Mouse (Mus musculus): ENCODE results near the gene Klhl32. TPM values are rescaled to one million over a fixed set of nuclear protein-coding genes. Genes with fewer than 3 reads are reported as not detected.
"Not testable (repeated sequence)": the region's sequence is repeated elsewhere in the genome, so short reads cannot be mapped to it uniquely, and the experiment has no call there.

The Klhl32 gene
- 1 to 10 TPM; 1.6 to 2.0 TPM for total RNA-seq (2021)

DNA sequence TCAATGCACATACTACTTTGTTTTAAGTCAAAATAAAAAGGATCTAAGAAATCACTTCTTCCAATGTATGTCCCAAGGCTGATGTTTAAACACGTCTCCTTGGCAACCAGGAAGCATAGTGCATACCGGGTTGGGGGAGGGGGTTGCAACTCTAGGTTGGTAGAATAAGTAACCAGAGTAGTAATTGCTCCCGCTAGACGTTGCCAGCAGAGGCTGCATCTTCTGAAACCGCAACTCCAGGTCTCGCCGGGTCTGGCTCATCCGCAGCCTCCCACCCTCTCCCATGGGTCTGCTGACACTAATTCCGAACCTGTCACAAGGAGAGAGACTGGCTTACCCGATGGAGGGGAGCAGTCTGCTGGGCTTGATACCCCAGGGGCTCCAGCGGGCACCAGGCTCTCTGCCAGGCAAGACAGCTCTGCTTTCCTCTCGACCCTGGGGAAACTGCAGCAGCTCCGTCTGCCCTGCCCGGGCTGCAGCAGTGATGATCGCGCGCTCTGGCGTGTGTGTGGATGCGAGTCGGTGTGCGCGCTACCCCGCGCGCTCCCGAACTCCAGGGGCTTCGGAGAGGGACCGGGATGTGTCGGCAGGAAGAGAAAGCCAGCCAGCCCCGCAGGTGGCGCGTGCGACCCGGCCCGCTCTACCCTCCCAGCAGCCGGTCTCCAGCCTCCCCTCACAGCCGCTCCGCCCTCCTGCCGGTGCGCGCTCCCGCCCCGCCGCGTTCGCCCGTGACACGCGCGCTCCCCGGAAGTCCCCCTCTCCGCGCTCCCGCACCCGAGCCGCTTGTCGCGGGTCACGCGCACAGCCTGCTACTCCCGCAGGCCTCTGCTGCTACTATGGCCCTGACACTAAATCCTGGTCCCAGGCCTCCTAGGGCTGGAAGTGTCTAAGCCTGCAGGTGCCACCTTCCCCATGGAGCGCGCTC, at the start of gene Klhl32:
Gene Klhl32, minus strand, starts transcription at position 724 of the 925 bp plus-strand sequence.
- DNase-seq = peak; percentile 73

GRCm38 (mm10) chr4:24899146-24899545, 48.2 kb upstream of the Klhl32 start:
- no peak for DNase-seq

DNA sequence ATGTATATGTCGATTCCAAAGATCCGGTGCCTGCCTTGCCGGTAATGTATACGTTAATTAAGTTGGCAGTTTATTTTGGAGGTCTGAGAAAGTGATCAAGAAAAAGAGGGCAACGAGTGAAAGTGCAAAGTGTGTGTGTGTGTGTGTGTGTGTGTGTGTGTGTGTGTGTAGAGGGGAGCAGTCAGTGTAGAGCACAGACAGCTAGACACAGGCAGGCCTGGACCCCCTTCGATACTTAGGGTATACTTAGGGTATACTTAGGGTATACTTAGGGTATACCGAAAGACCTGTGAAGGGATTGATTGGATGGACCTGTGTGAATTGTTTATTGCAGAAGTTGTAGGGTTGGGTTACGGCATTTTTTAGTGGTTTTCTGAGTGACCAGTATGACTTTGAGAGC, 47.7 kb upstream of the Klhl32 start:
- no peak for DNase-seq

GRCm38 (mm10) chr4:24897851-24898515, 47.1 kb upstream of the Klhl32 start, which contains the start of gene Ndufaf4:
TSS of gene Ndufaf4 (plus strand) at chr4:24898083.
- DNase-seq = peak; percentile 99

DNA sequence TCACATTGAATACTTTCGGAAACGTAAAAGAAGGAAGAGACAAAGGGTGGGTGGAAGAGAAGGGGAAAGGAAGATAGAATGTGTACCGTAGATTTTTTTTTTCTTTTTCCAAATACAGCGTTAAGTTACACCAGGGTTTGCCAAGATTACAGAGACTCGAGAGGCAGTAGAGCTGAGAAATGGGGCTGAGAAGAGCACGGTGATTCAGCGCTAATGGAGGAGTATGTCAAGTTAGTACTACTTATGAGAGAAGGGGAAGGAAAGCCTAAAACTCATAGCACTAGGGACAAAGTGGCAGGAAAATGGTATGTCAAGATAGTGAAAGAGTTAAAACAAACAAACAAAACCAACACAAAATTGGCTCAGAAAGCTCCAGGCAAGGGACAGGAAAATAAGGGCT, 46.4 kb upstream of the Klhl32 start:
- no peak for DNase-seq

GRCm38 (mm10) chr4:24896829-24897228, 45.9 kb upstream of the Klhl32 start:
- DNase-seq = peak; percentile 12

GRCm38 (mm10) chr4:24894625-24895024, 43.7 kb upstream of the Klhl32 start:
- DNase-seq = no peak

DNA sequence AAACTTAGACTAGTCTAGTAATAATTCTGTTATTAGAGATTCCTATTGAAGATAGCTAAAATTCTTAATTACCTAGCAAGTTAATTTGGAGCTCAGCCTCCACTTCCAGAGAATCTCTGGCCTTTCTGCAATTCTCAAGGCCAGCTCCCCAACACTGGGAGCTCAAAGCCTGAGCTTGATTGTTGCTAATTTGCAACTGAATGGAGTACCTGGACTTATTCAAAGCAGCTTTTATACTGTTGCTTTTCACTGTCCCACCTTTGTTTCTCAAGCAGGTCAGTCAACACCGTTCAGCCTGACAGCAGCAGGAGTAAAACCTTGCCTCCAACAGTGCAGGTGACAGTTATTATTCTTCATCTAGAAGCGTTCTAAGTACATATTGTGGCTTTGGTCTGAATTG, 41.4 kb upstream of the Klhl32 start:
- DNase-seq = not testable (repeated sequence)

DNA sequence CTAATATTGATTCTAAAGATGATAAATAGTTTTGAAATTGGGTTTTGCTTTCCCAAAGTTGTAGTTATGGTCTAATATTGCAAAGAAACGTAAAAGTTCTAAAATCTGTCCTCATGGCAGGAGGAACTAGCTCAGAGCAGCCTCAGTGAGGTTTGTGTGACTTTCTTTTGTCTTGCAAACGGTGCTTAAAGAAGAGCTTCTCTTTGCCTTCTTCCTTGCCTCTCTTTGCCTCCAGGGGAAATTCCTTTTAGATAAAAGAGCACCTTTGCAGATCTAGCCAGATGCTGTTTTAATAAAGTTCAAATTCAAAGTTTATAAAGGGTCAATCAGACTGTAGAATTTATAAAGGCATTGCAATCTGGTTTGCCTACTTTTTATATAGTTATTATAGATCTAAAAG, 38.5 kb upstream of the Klhl32 start:
- DNase-seq = not testable (repeated sequence)

DNA sequence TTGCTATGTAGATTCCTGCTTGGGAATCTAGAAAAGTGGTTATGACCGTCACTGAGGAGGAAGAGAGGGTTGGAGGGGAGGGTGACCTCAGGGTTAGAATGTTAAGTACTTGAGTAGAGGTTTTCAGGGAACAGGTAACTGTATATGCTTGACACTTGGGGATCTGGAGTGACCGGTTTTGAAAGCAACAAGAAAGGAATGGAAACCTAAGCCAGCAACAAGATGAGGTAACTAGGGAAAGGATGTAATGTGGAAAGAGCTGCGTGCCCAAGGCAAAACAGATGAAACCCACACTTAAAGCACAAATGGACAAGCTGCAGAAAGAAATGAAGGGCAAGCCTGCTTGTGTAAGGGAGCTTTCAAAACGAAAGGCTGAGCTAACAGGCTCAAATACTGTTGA, 18.3 kb upstream of the Klhl32 start:
- no peak for DNase-seq

DNA sequence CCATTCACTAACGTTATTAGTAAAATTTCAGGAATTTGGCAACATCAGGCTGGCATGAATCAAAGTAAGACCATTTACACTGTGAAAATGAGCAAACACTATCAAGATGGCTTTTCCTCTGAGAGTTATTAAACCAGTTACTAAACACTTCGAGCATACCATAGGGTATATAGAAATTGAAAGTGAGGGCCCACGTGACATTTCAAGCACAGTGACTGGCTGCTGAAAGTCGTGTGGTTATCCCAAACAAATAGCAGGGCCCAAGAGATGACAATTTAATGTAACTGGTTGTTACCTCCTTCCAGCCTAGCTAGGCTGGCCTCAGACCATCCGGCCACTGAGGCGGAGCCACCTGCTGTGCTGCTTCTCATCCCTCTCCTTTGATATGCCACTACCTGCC, 14.8 kb upstream of the Klhl32 start:
- DNase-seq = no peak

DNA sequence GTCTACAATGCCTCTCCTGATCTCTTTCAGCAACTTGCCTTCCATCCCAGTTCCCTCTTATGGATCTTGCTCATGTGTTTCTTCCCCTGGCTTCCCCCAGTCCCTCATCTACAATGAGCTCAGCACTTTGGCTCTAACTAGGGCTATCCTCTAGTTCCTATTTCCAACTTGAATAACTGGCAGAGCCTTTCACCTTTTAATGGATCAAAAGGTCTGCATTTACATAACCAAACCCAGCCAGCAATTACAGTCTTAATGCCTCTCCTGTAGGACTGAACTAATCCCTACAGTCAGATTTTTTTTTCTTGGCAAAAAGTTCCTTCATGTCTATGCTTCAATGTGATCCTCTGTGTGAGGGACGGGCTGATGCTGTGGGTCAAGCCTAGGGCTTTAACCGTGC, 3.5 kb downstream of the Klhl32 start:
- no peak for DNase-seq

GRCm38 (mm10) chr4:24845546-24845945, 5.4 kb downstream of the Klhl32 start:
- DNase-seq = no peak

DNA sequence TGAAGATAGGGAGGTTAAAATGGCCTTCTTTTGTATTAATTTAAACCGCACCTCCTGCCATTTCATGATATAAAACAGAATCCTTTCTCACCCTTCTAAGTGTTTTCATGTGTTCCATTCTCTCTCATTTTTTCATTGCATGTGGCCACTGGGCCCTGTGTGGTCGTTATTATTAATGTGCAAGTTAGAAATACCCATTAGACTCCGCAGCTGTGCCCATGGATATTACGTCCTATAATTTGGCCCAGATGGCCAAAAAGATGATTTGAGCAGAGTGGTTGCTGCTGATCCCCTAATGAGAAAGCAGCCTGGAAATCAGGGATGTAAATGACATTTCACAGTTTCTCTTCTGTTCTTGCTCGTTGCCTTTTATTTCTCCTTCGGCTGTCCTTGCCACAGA, 12.4 kb downstream of the Klhl32 start:
- no peak for DNase-seq

DNA sequence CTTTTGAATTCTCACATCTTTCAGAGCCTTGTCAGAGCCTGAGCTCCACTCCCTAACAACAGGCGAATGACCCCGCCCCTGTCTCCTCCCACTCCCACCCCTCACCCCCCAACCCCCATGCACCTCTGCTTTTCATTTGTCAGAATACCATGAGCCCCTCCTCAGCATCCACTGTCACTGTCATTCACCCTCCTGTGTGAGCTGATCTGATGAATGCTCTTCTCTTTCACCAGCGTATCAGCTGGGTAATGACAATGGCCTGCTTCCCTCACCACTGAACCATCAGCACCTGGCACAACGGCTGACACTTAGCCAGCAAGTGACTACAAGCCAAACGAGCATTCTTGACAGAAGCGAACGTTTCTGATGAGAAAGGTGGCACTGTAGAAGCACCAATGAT, 15.4 kb downstream of the Klhl32 start:
- DNase-seq = no peak

- DNase-seq = no peak
Measured at GRCm38 (mm10) chr4:24808316-24808715, 42.6 kb downstream of the Klhl32 start.

DNA sequence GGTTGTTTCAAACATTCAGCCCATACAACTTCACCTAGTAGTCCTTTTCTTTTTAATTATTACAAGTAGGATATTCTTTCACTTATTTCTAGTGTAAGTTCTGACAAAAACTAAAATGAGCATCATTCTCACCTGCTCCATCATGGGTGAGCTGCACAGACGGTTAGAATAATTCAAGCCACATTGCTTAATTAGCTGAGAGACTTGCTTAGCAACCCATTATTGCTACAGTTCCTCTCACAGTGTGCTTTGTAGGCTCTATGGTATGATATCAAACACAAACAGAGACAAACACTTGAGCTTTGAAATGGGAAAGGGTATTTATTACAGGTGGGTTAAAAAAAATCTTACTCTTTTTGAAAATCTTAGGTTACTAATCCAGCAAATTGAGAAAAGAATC, 49.0 kb downstream of the Klhl32 start:
- DNase-seq = no peak

DNA sequence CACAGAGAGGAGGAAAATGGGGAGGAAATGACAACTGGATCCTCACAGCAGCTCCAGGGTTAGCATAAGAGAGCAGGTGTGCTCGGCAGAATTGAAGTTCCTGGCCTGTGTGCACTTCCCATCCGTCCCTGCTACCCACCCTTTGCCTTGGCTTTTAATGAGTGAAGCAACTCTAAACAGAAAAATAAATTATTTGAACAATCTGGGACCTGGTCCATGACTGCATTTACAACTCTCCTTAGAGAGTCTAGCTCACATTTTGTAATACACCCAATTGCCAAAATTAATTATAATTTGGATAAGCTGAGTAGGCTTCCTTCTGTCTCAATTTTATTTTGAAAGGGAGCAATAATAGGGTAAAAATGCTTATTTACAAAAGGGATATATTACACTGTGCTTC, 49.6 kb downstream of the Klhl32 start:
- DNase-seq = no peak

GRCm38 (mm10) chr4:24800345-24800936, 50.5 kb downstream of the Klhl32 start:
- no peak for DNase-seq

DNA sequence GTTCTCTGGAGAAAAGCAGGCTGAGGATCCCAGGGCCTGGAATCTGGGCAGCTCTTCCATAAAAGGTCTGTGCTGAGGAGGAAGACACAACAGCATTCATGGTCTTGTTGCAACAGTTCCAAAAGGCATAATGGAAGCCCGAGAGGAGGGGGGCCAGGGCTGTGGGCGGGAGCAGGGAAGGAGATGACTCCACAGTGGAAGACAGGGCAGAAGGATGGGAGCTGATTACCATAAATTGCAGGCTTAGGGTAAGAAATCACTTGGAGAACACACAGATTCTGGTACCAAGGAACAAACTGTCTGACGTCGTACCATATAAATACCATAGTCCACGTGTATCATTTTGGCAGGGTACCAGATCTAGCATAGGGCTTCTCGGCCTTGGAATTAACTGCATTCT, 51.9 kb downstream of the Klhl32 start:
- no peak for DNase-seq

- DNase-seq = no peak
Measured at GRCm38 (mm10) chr4:24797868-24798267, 53.1 kb downstream of the Klhl32 start.

GRCm38 (mm10) chr4:24797280-24797679, 53.6 kb downstream of the Klhl32 start:
- no peak for DNase-seq

GRCm38 (mm10) chr4:24796229-24796628, 54.7 kb downstream of the Klhl32 start:
- DNase-seq = peak; percentile 74

All from heart, postnatal 4 days (tissue).